Comparison of ENCODE assay signal across 28 mouse cellular contexts in genomic region chr4:139086984-139087383, GRCm38 (mm10). TPM values are rescaled to one million over a fixed set of nuclear protein-coding genes. Genes with fewer than 3 reads are reported as not detected.
DNase-seq lines count a peak whose midpoint lies in the region; TF ChIP-seq lines count a peak whose summit lies in the region.
"Had no signal": no experiment of that assay in that cellular context is flagged by ENCODE, and none has a peak within 500 bp of the region (broad histone marks: within the 10 kb centered on the region; RNA-seq: fewer than 3 reads in every experiment).

No protein-coding gene starts in this region.

- H3K27me3 ChIP-seq in kidney, adult 2 months (replicated peaks; ENCODE audit: control insufficient read depth, insufficient read depth, low read length), result no peaks in the 10 kb centered on the region

- peak overlapping the region; percentile 91 for H3K27ac ChIP-seq in gastrocnemius, adult 2 months
- H3K27ac ChIP-seq in kidney, adult 2 months (ENCODE audit: insufficient read depth, low read depth, low read length), result no peak overlapping the region
- H3K27ac ChIP-seq: forebrain, embryonic 13.5 days; hindbrain, embryonic 10.5 days; layer of hippocampus, adult 2 months; midbrain, embryonic 15.5 days had no signal

- no peaks in the 10 kb centered on the region for H3K36me3 ChIP-seq in kidney, adult 2 months (ENCODE audit: control insufficient read depth, insufficient read depth, low read length)
- H3K36me3 ChIP-seq: hindbrain, embryonic 10.5 days; midbrain, embryonic 15.5 days had no signal

- no peak for TF ChIP-seq CTCF in gastrocnemius, adult 2 months (IDR thresholded peaks at IDR 0.05)
- TF ChIP-seq CTCF in kidney, adult 2 months (conservative IDR thresholded peaks at IDR 0.05; ENCODE audit: insufficient read depth, insufficient read length, low read depth, low read length), result no peak

- H3K4me3 ChIP-seq in gastrocnemius, adult 2 months, result no peak overlapping the region
- H3K4me3 ChIP-seq in kidney, adult 2 months (ENCODE audit: insufficient read depth, low read depth, low read length), result no peak overlapping the region
- H3K4me3 ChIP-seq: forebrain, embryonic 13.5 days; hindbrain, embryonic 10.5 days; layer of hippocampus, adult 2 months; midbrain, embryonic 15.5 days had no signal

- intact Hi-C loops in gastrocnemius, adult 2 months (cut with DNase I), result loop anchor here (2.0 to 5.0 kb wide), 4 partner anchors 40 to 250 kb away; no protein-coding TSS in a partner anchor

- no peaks in the 10 kb centered on the region for H3K4me1 ChIP-seq in kidney, adult 2 months (ENCODE audit: control insufficient read depth, insufficient read depth, low read length)

- DNase-seq in gastrocnemius, adult 2 months, result no peak
- no peak for DNase-seq in gastrocnemius, adult 8-10 months (ENCODE audit: low spot score in 2 of 2)
- peak; percentile 46 for DNase-seq in A20 (ENCODE audit: low read depth, low spot score)
- peak; percentile 32 for DNase-seq in T-cell, adult 2 months (ENCODE audit: low spot score)
- DNase-seq in naive thymus-derived CD4-positive, alpha-beta T cell, adult 2 months (ENCODE audit: low read depth), result peak; percentile 48
- no peak for DNase-seq in embryo, embryonic 10.5 days (ENCODE audit: low spot score)
- DNase-seq in embryo, embryonic 11 days, result no peak
- no peak for DNase-seq in kidney, adult 2 months
- DNase-seq: adrenal gland, adult 2 months; cerebellum, adult 11-12 months; cerebellum, postnatal 10 days; gastrocnemius, postnatal 10 days; heart, postnatal 10 days; kidney, adult 18-20 months; kidney, postnatal 25 days; lung, postnatal 4 days; right cerebral cortex, adult 18-20 months; thymus, postnatal 14 days had no signal

- WGBS in kidney, adult 2 months, result 82% methylated on average over 4 of the region's 4 CpGs

- TF ChIP-seq POLR2A in kidney, adult 2 months (IDR thresholded peaks at IDR 0.05; ENCODE audit: low read depth, low read length), result no peak

RNA-seq across cellular contexts. Expression of gene Nbl1, which starts 5.8 kb away (rescaled TPM):
- 10 to 100 TPM; 19.9 to 40.8 TPM for total RNA-seq in gastrocnemius, adult 2 months (2021)
- 10 to 100 TPM; 11.6 to 26.3 (median 16.5) TPM for total RNA-seq in gastrocnemius, adult 8-10 months (2022)
- 35.7 and 42.9 TPM in 2 replicates for polyA plus RNA-seq in kidney, adult 2 months (2012; rRNA removed)
- total RNA-seq: granulocyte monocyte progenitor cell, adult 5-6 weeks had no signal

RNA-seq across cellular contexts. Expression of gene Htr6, which starts 11.6 kb away (rescaled TPM):
- not detected for total RNA-seq in gastrocnemius, adult 2 months (2021)
- not detected for total RNA-seq in gastrocnemius, adult 8-10 months (2022)
- polyA plus RNA-seq in kidney, adult 2 months (2012; rRNA removed), result not detected in 2 replicates
- total RNA-seq: gastrocnemius, postnatal 10 days; granulocyte monocyte progenitor cell, adult 5-6 weeks; heart, postnatal 10 days; liver, adult 2 months had no signal
- polyA plus RNA-seq: embryonic facial prominence, embryonic 14.5 days; heart, embryonic 11.5 days; liver, adult 2 months; liver, embryonic 16.5 days; lung, embryonic 16.5 days had no signal

RNA-seq across cellular contexts. Expression of gene Minos1, which starts 43.9 kb away (rescaled TPM):
- 100 to 1,000 TPM; 304 to 430 TPM for total RNA-seq in gastrocnemius, adult 2 months (2021)
- total RNA-seq in gastrocnemius, adult 8-10 months (2022), result 100 to 1,000 TPM; 289 to 395 (median 341) TPM
- 100 and 157 TPM in 2 replicates for polyA plus RNA-seq in kidney, adult 2 months (2012; rRNA removed)

Comparison
In these comparisons a context has a peak if more than half of its experiments do, and no peak if none do; other contexts are left out.
1. DNase-seq: peak in A20 (single experiment), T-cell, adult 2 months (single experiment) and naive thymus-derived CD4-positive, alpha-beta T cell, adult 2 months (single experiment); none in gastrocnemius, adult 2 months (single experiment), gastrocnemius, adult 8-10 months (0 of 2), embryo, embryonic 10.5 days (single experiment), embryo, embryonic 11 days (single experiment) and kidney, adult 2 months (single experiment).